Mouse (Mus musculus) midbrain, embryonic 14.5 days (tissue): ENCODE measurements around the gene Abhd18. TPM values are rescaled to one million over a fixed set of nuclear protein-coding genes. Genes with fewer than 3 reads are reported as not detected.
"Not testable (repeated sequence)": the region's sequence is repeated elsewhere in the genome, so short reads cannot be mapped to it uniquely, and the experiment has no call there.

Source experiments
- ATAC-seq: fragments of 200-750 bp; cut with Nextera tagmentation; 2 replicates; pipeline ENCODE4 v1.8.0; 2017; ENCODE audit warnings: moderate number of reproducible peaks, moderate library complexity; ENCODE audit not compliant: low FRiP score, low TSS enrichment
- DNase-seq: peaks from one replicate; pipeline ENCODE4 v3.0.0-alpha.2; 2015
- H3K27ac ChIP-seq: fragments of 300-500 bp; sonication (generic); replicated peaks from 2 replicates; pipeline ENCODE4 v1.5.1; 2014; ENCODE audit warnings: mild to moderate bottlenecking, low read depth, low read length, moderate library complexity
- H3K27me3 ChIP-seq: fragments of 300-500 bp; sonication (generic); 2 replicates; pipeline ENCODE4 v1.6.1; 2014; ENCODE audit warnings: low read length, control low read depth, mixed read lengths; ENCODE audit not compliant: control insufficient read depth, insufficient read depth
- H3K36me3 ChIP-seq: fragments of 300-500 bp; sonication (generic); 2 replicates; pipeline ENCODE4 v1.6.1; 2014; ENCODE audit warnings: low read length, control low read depth; ENCODE audit not compliant: control insufficient read depth, insufficient read depth
- H3K4me1 ChIP-seq: fragments of 300-500 bp; sonication (generic); 2 replicates; pipeline ENCODE4 v1.6.1; 2014; ENCODE audit warnings: mild to moderate bottlenecking, antibody characterized with exemption, low read length, control low read depth; ENCODE audit not compliant: control insufficient read depth, insufficient read depth
- H3K4me2 ChIP-seq: fragments of 300-500 bp; sonication (generic); 2 replicates; pipeline ENCODE4 v1.6.1; 2014; ENCODE audit warnings: mild to moderate bottlenecking, low read length, moderate library complexity
- H3K4me3 ChIP-seq: fragments of 300-500 bp; sonication (generic); replicated peaks from 2 replicates; pipeline ENCODE4 v1.5.1; 2014; ENCODE audit warnings: low read depth, low read length
- H3K9ac ChIP-seq: fragments of 300-500 bp; sonication (generic); replicated peaks from 2 replicates; pipeline ENCODE4 v1.6.1; 2014; ENCODE audit warnings: mild to moderate bottlenecking, low read length, moderate library complexity
- H3K9me3 ChIP-seq: fragments of 300-500 bp; sonication (generic); 2 replicates; pipeline ENCODE4 v1.6.1; 2016; ENCODE audit warnings: low read length, control low read depth, mixed read lengths; ENCODE audit not compliant: control insufficient read depth
- WGBS: fragments of 180-500 bp; shearing (Covaris S2); extraction: QIAGEN DNeasy Blood & Tissue Kit; methylation state at CpG from one replicate; pipeline ENCODE4 v1.1.7; 2014; 5-methylcytosine and 5-hydroxymethylcytosine counted together
- polyA plus RNA-seq: library from polyadenylated mRNA; unstranded; fragments of >200 nt; fragmentation: Nextera tagmentation; extraction: Ambion mirVana; gene quantifications from 2 replicates; pipeline ENCODE4 v1.2.1, GENCODE M21; 2014

The Abhd18 gene
- polyA plus RNA-seq, 1 experiment from 2014 or later: 15.8 TPM

DNA sequence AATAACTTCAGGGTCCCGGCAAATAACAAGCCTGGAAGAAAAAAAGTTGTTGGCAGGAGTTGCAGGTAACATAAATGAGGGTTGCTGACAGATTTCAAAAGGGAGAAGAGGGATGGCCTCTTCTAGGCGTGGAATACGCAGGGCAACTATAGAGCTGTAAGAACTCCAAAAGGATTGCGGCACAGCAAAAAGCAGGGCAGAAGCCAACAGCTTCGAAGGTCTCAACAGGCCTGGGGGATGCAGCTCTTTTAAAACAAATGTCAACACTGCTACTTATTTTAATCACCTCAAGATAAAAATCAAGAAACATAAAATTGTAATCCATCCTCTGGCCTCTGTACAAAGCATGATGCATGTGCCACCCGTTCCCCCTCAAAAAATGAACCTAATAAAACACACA is 1.2 kb upstream of the Abhd18 start:
- not testable (repeated sequence) for H3K9me3 ChIP-seq, H3K4me1 ChIP-seq, H3K27me3 ChIP-seq, H3K27ac ChIP-seq, ATAC-seq, H3K36me3 ChIP-seq, DNase-seq
- Histone ChIP-seq H3K9ac (peak overlapping the region; percentile 55; the same call in 1 of the 2 replicates), H3K4me2 (peak overlapping the region; percentile 61), H3K4me3 (peak overlapping the region; percentile 49)
- 85% methylated on average over 5 of the region's 6 CpGs for WGBS

DNA sequence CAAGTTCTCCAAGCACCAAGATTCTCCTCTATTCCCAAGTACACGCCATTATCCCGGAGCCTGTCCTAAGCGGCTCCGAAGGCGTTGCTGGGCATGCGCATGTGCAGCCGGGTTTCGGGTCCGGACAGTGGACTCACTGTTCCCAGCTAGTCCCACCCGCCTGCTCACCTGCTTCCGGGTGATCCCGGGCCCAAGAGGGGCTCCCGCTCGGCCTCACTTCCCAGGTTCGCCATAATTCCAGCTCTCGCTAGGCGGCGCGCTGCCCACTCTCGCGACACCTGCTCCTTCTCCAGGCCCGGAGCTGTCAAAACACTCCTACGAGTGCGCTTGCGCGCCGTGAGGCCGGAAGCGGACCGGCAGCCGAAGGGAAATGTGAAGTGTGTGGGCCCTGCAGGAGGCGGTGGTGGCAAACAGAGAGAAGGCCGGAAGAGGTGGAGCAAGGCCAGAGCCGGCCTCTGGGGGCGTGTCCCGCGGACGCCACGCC is 255 bp upstream of the Abhd18 start, which contains the start of gene Mfsd8:
Mfsd8 (minus strand) TSS at position 414 of the 484 bp plus-strand sequence.
- DNase-seq (peak; percentile 97), ATAC-seq (peak; percentile 98)
- H3K36me3 ChIP-seq, H3K4me1 ChIP-seq, H3K27me3 ChIP-seq, H3K9me3 ChIP-seq: not testable (repeated sequence)
- H3K4me2 ChIP-seq: peak within 1 kb of the TSS; percentile 61
- WGBS: under 1% methylated on average over 39 of the region's 39 CpGs
- peak within 1 kb of the TSS; percentile 86 for H3K27ac ChIP-seq
- H3K9ac ChIP-seq: peak within 1 kb of the TSS; percentile 59
- H3K4me3 ChIP-seq: peak within 1 kb of the TSS; percentile 49

DNA sequence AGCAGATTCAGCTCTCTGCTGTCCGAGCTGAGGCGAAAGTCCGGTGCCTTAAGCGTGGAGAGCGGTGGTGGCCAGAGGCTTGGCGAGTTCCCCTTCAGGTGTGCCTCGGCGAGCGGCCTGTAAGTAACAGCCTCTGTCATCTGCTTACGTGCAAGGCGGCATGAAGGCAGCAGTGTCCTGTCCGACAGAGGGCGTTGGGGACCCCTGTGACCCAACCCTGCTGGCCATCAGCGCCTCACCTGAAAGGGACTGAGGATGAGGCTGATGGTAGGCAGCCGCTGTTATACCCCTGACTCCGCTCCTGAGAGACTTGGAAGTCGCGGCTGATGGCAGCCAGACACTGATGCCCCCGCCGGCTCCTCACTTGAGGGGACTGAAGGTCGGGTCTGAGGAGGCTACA is 248 bp downstream of the Abhd18 start:
- H3K27ac ChIP-seq: peak overlapping the region; percentile 86
- H3K36me3 ChIP-seq, H3K9me3 ChIP-seq, H3K27me3 ChIP-seq, ATAC-seq, H3K4me1 ChIP-seq: not testable (repeated sequence)
- peak overlapping the region; percentile 59; the same call in 1 of the 2 replicates for H3K9ac ChIP-seq
- DNase-seq: peak; percentile 68
- peak overlapping the region; percentile 61 for H3K4me2 ChIP-seq
- under 1% methylated on average over 13 of the region's 21 CpGs for WGBS
- H3K4me3 ChIP-seq: peak overlapping the region; percentile 49

DNA sequence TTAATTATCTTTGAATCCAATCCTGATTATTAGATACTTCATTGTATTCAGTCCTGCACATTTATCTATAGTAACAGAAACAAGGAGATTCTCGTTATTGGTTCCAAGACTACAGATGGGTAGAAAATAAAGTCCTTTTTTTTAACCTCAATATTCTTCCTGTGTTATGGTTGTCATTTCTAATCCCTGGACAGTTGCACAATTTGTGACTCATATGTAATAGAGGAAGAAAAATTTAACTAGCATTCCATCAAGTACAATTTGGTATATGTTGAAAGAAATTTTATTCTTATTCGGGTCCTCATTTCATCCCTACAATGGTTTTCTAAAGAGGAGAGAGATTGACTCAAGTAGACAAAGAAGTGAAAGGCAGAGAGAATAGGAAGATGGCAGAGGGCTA is 1.2 kb downstream of the Abhd18 start:
- not testable (repeated sequence) for H3K36me3 ChIP-seq, DNase-seq, H3K9ac ChIP-seq, ATAC-seq, H3K27me3 ChIP-seq, H3K4me1 ChIP-seq, H3K27ac ChIP-seq, H3K4me3 ChIP-seq, H3K9me3 ChIP-seq
- 92% methylated on average over 2 of the region's 2 CpGs for WGBS
- H3K4me2 ChIP-seq: peak overlapping the region; percentile 61; the same call in 1 of the 2 replicates

DNA sequence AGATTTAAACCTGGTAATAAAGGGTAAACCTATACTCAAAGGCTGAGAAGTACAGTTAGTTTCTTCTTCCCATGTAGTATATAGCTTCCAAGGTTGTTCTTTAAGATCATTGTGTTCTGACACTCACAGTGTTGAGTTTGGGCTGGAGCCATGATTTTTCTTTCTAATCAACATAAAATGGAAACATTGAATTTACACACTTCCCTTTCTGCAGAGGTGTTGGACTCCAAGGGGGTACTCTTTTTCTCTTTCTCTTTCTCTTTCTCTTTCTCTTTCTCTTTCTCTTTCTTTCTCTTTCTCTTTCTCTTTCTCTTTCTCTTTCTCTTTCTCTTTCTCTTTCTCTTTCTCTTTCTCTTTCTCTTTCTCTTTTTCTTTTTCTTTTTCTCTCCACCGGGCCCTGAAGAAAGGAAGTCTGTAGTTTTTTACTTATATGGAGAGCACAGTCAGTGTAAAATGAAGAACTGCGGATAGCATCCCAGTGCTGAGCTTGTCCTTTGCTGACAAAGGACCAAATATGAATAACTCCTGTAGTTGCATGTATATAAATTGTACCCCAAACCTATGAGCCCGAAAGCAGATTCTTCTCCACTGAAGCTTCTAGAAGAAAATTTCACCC is 6.5 kb downstream of the Abhd18 start:
- H3K4me3 ChIP-seq, H3K4me2 ChIP-seq, DNase-seq, H3K4me1 ChIP-seq, H3K27me3 ChIP-seq, H3K9me3 ChIP-seq, ATAC-seq, H3K9ac ChIP-seq, H3K27ac ChIP-seq, H3K36me3 ChIP-seq: not testable (repeated sequence)
- 96% methylated on average over 3 of the region's 3 CpGs for WGBS

DNA sequence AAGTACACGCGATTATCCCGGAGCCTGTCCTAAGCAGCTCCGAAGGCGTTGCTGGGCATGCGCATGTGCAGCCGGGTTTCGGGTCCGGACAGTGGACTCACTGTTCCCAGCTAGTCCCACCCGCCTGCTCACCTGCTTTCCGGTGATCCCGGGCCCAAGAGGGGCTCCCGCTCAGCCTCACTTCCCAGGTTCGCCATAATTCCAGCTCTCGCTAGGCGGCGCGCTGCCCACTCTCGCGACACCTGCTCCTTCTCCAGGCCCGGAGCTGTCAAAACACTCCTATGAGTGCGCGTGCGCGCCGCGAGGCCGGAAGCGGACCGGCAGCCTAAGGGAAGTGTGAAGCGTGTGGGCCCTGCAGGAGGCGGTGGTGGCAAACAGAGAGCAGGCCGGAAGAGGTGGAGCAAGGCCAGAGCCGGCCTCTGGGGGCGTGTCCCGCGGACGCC is 47.1 kb downstream of the Abhd18 start:
- H3K27me3 ChIP-seq, H3K9me3 ChIP-seq, H3K4me1 ChIP-seq, H3K36me3 ChIP-seq: not testable (repeated sequence)
- Histone ChIP-seq H3K4me2 (peak overlapping the region; percentile 59), H3K4me3 (peak overlapping the region; percentile 58), H3K9ac (peak overlapping the region; percentile 49; the same call in 1 of the 2 replicates), H3K27ac (peak overlapping the region; percentile 61)
- DNase-seq (peak; percentile 98), ATAC-seq (peak; percentile 100)
- WGBS: under 1% methylated on average over 36 of the region's 38 CpGs

DNA sequence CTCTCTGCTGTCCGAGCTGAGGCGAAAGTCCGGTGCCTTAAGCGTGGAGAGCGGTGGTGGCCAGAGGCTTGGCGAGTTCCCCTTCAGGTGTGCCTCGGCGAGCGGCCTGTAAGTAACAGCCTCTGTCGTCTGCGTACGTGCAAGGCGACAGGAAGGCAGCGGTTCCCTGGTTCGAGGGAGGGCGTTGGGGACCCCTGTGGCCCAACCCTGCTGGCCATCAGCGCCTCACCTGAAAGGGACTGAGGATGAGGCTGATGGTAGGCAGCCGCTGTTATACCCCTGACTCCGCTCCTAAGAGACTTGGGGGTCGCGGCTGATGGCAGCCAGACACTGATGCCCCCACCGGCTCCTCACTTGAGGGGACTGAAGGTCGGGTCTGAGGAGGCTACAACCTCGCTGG is 47.6 kb downstream of the Abhd18 start:
- WGBS: 0% methylated on average over 20 of the region's 24 CpGs
- H3K9ac ChIP-seq: peak overlapping the region; percentile 64
- peak; percentile 64 for DNase-seq
- H3K4me2 ChIP-seq: peak overlapping the region; percentile 59
- not testable (repeated sequence) for ATAC-seq, H3K27me3 ChIP-seq, H3K36me3 ChIP-seq, H3K9me3 ChIP-seq, H3K4me1 ChIP-seq
- H3K27ac ChIP-seq: peak overlapping the region; percentile 61
- peak overlapping the region; percentile 58 for H3K4me3 ChIP-seq

DNA sequence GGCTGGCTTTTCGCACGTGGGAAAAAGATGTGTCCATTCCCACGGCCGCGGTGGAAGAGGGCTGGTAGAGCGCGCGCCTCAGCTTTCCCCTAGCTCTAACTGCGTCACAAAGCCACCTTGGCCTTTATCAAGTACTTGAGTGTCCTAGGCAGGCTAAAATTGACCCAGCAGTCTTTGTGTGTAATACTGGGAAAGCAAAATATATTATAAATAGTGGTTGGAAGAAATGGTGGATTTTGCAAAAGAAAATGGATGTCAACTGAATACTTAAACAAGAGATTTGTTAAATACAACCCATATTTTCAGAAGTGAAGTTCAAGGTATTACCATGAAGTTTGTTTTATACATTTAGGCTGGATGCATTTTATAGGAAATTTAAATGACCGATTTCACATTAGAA is 55.7 kb downstream of the Abhd18 start, which contains the start of gene 1700034I23Rik:
1700034I23Rik (minus strand) TSS at position 101 of the 400 bp plus-strand sequence.
- ATAC-seq, H3K27me3 ChIP-seq, DNase-seq, H3K27ac ChIP-seq, H3K4me1 ChIP-seq, H3K9me3 ChIP-seq, H3K4me3 ChIP-seq, H3K36me3 ChIP-seq, H3K9ac ChIP-seq, H3K4me2 ChIP-seq: not testable (repeated sequence)
- over 99% methylated on average over 4 of the region's 10 CpGs for WGBS

DNA sequence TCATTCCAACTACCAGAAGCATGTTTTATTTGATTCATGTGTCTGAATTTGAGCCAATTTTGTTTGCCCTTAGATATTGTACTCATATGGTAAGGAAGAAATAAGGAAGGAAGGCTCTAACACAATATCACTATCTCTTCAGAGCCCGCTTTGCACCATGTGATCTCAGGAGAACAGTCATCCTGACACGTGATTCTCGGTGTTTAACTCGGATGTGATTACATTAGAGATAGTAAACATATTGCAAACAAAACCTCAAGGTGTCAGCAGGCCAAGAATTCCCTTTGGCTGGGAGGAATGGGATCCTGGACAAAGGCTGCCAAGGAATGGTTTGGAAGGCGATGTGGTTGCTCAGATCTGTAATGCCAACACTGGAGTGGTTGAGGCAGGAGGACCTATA is 91.4 kb downstream of the Abhd18 start:
- Histone ChIP-seq H3K27me3 (no peaks in the 10 kb centered on the region), H3K27ac (no peak overlapping the region), H3K4me3 (no peak overlapping the region), H3K36me3 (peaks cover 21% of the 10 kb centered on the region), H3K4me2 (no peak overlapping the region), H3K9ac (no peak overlapping the region), H3K4me1 (no peaks in the 10 kb centered on the region), H3K9me3 (no peaks in the 10 kb centered on the region)
- DNase-seq: no peak
- ATAC-seq: no peak
- 92% methylated on average over 5 of the region's 5 CpGs for whole genome bisulfite sequencing
